Mouse (Mus musculus) thymus, adult 2 months (tissue): ENCODE measurements around the gene Snx18. TPM values are rescaled to one million over a fixed set of nuclear protein-coding genes. Genes with fewer than 3 reads are reported as not detected.

Source experiments
- DNase-seq: peaks from one replicate; pipeline ENCODE4 v3.0.0; 2021
- H3K27ac ChIP-seq: fragments of 200-500 bp; 2 replicates; pipeline ENCODE4 v1.5.1; 2012; ENCODE audit warnings: low read length, control low read depth; ENCODE audit not compliant: control insufficient read depth, insufficient read depth
- H3K27me3 ChIP-seq: fragments of 200-500 bp; 2 replicates; pipeline ENCODE4 v1.6.1; 2012; ENCODE audit warnings: mild to moderate bottlenecking, low read length, moderate library complexity, mixed read lengths; ENCODE audit not compliant: control insufficient read depth, insufficient read depth
- H3K36me3 ChIP-seq: fragments of 200-500 bp; 2 replicates; pipeline ENCODE4 v1.6.1; 2012; ENCODE audit warnings: mild to moderate bottlenecking, low read length, moderate library complexity; ENCODE audit not compliant: control insufficient read depth, insufficient read depth
- H3K4me1 ChIP-seq: fragments of 200-500 bp; replicated peaks from 2 replicates; pipeline ENCODE4 v1.6.1; 2012; ENCODE audit warnings: low read length; ENCODE audit not compliant: control insufficient read depth, insufficient read depth
- H3K4me3 ChIP-seq: fragments of 200-500 bp; 2 replicates; pipeline ENCODE4 v1.5.1; 2012; ENCODE audit warnings: mild to moderate bottlenecking, low read length, control low read depth, moderate library complexity; ENCODE audit not compliant: control insufficient read depth, insufficient read depth
- CTCF ChIP-seq: fragments of 200-500 bp; IDR thresholded peaks from 2 replicates; pipeline ENCODE4 v1.5.1; 2012; ENCODE audit warnings: mild to moderate bottlenecking, control low read depth, low read length, moderate library complexity, borderline replicate concordance; ENCODE audit not compliant: control insufficient read depth, poor library complexity, insufficient read depth; ENCODE audit errors: extremely low read depth
- POLR2A ChIP-seq: fragments of 200-500 bp; IDR thresholded peaks from 2 replicates; pipeline ENCODE4 v1.6.1; 2012; ENCODE audit warnings: mild to moderate bottlenecking, low read length, control low read depth, moderate library complexity; ENCODE audit not compliant: control insufficient read depth, poor library complexity, insufficient read depth; ENCODE audit errors: extremely low read depth
- WGBS: fragments of 180-500 bp; shearing (Covaris S2); methylation state at CpG from one replicate; pipeline ENCODE4 v1.1.7; 2018; 5-methylcytosine and 5-hydroxymethylcytosine counted together
- polyA plus RNA-seq: library from polyadenylated mRNA; depleted of rRNA; stranded (reverse); fragments of >200 nt; gene quantifications from 2 replicates; pipeline ENCODE4 v1.2.3, GENCODE M21; 2012

The Snx18 gene
- polyA plus RNA-seq, 1 experiment = 15.6 TPM

- peak; percentile 12 for DNase-seq
- 24% methylated on average over 8 of the region's 8 CpGs for WGBS
- H3K27ac ChIP-seq = no peak overlapping the region
- H3K4me1 ChIP-seq = peaks cover 30% of the 10 kb centered on the region
- no peaks in the 10 kb centered on the region for H3K36me3 ChIP-seq
- TF ChIP-seq POLR2A = no peak
- TF ChIP-seq CTCF = no peak
- no peaks in the 10 kb centered on the region for H3K27me3 ChIP-seq
- H3K4me3 ChIP-seq = peak overlapping the region; percentile 83
These were observed 2.2 kb downstream of the Snx18 start for GRCm38 (mm10) chr13:113615971-113616671.

GRCm38 (mm10) chr13:113615546-113615941 is 2.8 kb downstream of the Snx18 start:
- no peak for TF ChIP-seq POLR2A
- no peak for TF ChIP-seq CTCF
- no peaks in the 10 kb centered on the region for H3K36me3 ChIP-seq
- 12% methylated on average over 10 of the region's 10 CpGs for WGBS
- DNase-seq = peak; percentile 14
- H3K27me3 ChIP-seq = no peaks in the 10 kb centered on the region
- peak overlapping the region; percentile 32 for H3K4me3 ChIP-seq
- H3K27ac ChIP-seq = no peak overlapping the region
- H3K4me1 ChIP-seq = peaks cover 30% of the 10 kb centered on the region

- Histone ChIP-seq H3K4me3 (peak overlapping the region; percentile 32), H3K36me3 (no peaks in the 10 kb centered on the region), H3K27me3 (no peaks in the 10 kb centered on the region), H3K4me1 (peaks cover 30% of the 10 kb centered on the region), H3K27ac (peak overlapping the region; percentile 1; the same call in 1 of the 2 replicates)
- TF ChIP-seq CTCF (no peak), POLR2A (no peak)
- 4% methylated on average over 24 of the region's 24 CpGs for WGBS
- peak; percentile 90 for DNase-seq
These were observed 3.5 kb downstream of the Snx18 start for GRCm38 (mm10) chr13:113614635-113615545.

- no peak for DNase-seq
- H3K27me3 ChIP-seq = no peaks in the 10 kb centered on the region
- no peak overlapping the region for H3K4me3 ChIP-seq
- H3K4me1 ChIP-seq = peaks cover 33% of the 10 kb centered on the region
- 92% methylated on average over 10 of the region's 10 CpGs for WGBS
- H3K36me3 ChIP-seq = no peaks in the 10 kb centered on the region
- TF ChIP-seq POLR2A (no peak), CTCF (no peak)
- H3K27ac ChIP-seq = no peak overlapping the region
These were observed 4.5 kb downstream of the Snx18 start for GRCm38 (mm10) chr13:113613882-113614281.

- Histone ChIP-seq H3K4me3 (no peak overlapping the region), H3K27ac (no peak overlapping the region), H3K4me1 (peaks cover 33% of the 10 kb centered on the region), H3K27me3 (no peaks in the 10 kb centered on the region), H3K36me3 (no peaks in the 10 kb centered on the region)
- TF ChIP-seq POLR2A (no peak), CTCF (no peak)
- 93% methylated on average over 12 of the region's 12 CpGs for WGBS
- DNase-seq = no peak
These were observed 5.0 kb downstream of the Snx18 start for GRCm38 (mm10) chr13:113613341-113613740.

- WGBS = 90% methylated on average over 24 of the region's 24 CpGs
- no peak overlapping the region for H3K4me3 ChIP-seq
- no peaks in the 10 kb centered on the region for H3K27me3 ChIP-seq
- no peak overlapping the region for H3K27ac ChIP-seq
- H3K4me1 ChIP-seq = peaks cover 32% of the 10 kb centered on the region
- DNase-seq = no peak
- TF ChIP-seq CTCF = no peak
- no peak for TF ChIP-seq POLR2A
- no peaks in the 10 kb centered on the region for H3K36me3 ChIP-seq
These were observed 6.0 kb downstream of the Snx18 start for GRCm38 (mm10) chr13:113612141-113612950.
